Mouse (Mus musculus) lung, postnatal 10 days (tissue): ENCODE measurements at regions not wholly inside any gene's neighbourhood (a gene's known extent, or its start where the extent isn't known, plus 50 kb on each side); places are given as distances from the start of the nearest gene placed in this dataset.
A peak's percentile ranks its signal among the peaks of the same experiment; 100 is the strongest.
"Not testable (repeated sequence)": the region's sequence is repeated elsewhere in the genome, so short reads cannot be mapped to it uniquely, and the experiment has no call there.

Experiments
- DNase-seq: peaks from one replicate; pipeline ENCODE4 v3.0.0; 2021

DNA sequence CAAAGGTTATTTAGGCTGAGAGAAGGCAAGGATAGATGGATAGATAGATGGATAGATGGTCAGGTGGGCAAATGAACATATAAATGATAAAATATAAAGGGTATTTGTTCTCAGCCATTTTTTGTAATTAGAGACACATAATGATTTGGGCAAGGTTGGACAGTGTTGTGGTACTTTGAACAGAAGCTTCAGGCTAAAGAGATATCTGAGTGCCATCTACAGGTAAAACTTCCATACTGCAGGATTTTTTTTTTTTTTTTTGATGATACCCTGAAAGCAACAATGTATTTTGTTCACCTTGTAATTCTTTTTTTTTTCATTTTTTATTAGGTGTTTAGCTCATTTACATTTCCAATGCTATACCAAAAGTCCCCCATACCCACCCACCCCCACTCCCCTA, 110.1 kb upstream of the Trabd2b start:
- DNase-seq, result no peak

DNA sequence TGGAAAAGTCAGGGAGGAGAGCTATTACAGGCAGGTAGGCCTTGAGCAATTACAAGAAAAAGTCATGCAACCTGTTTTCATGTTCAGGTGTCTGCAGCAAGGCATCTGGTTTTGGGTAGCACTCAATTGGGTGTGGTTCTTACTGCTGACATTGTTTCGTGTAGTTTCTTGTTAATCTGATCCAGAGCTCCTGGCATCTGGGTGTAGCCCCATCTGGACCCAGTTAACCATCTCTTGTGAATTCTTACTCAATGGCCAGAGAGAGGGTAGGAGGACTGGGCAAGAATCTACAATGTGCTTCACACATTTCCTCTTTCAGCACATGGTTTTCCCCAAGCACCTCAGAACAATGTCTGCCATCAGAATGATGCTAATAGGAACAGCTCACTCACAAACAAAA, 108.0 kb upstream of the Trabd2b start:
- DNase-seq, result not testable (repeated sequence)

DNA sequence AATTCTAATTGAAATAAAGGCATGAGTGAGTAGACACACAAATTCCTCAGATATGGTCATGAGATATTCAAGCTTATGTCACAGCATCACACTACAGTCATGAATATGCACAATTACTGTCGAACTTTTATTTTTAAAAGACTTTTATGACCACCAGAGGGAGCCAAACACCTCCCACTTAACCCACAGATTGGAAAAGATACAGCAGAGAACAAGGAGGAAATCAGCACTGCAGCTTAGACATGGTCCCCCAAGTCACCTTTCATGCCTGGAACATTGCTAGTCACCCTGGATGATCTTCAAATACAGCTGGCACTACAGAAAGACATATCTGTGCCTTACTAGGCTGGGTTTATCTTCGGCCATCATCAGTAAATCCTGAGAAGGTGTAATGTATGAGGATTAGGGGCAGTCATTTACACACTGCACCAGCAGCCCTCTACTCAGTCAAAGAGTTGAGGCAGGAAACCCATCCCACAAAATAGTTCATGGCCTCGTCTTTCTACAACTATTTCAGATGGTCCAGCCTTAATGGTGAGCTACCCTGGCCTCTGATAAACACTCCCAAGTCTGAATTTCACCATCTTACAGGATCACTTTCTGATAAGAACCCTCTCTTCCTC, 106.0 kb upstream of the Trabd2b start:
- DNase-seq, result peak; percentile 36

DNA sequence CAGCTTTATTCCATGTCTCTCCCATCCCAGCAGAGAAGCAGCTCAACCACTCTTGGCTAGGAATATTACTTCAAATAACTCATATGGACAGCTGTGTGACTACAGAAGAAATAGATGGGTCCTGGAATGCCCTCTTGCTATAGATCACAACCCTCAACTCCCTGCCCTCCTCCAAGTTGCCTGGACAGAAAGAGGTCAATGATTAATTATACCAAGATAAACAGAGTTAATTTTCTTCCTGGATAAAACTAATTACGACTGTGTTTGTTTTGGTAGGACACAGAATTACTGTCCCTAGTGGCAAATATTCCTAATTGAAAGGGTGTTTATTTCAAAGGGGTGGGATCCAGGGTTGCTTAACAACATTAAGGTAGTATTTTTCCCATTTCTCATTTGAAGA, 101.9 kb upstream of the Trabd2b start:
- DNase-seq, result no peak

DNA sequence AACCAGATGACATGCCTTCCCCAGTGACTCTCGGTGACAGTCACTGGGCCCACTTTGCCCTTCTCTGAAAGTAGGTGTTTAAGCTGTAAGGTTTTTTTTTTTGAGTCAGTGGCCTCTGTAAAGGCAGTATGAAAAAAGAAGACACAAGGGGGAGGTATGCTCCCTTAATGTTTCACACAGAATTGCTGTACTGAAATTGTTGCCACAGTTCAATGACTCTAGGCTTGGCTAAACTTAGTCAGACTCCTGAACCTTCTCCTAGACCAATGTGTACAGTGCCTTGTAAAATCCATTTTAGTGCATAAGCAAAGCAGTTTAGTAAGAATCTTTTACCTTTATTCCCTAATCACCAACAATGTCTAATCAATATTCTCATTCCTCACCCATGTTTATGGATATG, 99.0 kb upstream of the Trabd2b start:
- no peak for DNase-seq

DNA sequence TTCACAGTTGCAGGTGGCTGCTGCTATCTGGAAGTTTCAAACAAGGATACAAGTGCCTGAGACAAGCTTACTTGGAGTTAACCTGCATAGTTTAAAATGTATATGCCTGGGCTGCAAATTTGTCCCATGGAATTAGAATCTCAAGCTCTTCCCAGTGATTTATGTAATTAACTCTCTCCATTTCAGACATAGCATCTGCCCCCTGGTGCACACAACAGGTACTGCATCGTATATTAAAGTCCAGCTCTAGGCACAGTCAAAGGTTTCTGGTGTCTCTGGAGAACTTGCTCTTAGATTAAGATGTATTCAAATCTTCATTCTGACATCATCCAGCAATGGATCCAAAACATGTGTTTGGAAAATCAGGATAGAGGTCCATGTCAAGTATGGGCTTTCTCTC, 98.0 kb upstream of the Trabd2b start:
- peak; percentile 23 for DNase-seq

DNA sequence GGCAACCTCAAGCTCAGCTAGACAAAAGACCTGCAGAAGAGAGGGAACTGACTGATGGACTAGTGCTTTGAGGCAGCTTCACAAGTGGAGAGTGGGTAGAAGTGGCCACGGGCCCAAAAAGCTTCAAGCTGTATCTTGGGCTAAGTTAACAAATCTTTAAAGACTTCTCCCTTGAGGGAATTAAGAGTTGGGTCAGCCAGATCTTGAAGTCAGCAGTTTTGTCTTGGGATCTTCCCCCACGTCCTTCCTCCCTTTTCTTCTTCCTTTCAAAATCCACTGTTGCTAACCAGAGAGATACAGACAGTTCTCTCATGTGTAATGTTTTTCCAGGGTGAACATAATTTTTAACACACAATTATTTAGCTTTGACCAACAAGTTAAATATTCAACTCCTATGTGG, 91.5 kb upstream of the Trabd2b start:
- DNase-seq, result peak; percentile 3

DNA sequence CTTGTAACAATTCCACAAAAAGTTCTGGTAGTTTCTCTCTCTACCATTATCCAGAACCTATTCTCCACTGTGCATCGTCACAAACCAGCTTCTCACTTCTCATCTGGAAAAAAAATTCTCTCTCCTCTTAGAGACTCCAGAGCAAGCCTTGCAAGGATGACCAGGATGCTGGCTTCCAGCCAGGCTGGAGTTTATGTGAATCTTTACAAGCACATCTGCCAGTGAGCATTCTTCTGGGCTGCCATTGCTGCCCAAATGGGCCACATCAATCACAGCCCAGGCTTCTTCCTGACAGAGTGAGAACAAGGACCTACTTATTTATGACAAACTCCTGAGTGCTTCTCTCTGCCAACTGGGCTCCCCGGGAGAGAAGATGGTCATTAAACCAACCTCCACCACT, 91.0 kb upstream of the Trabd2b start:
- DNase-seq, result peak; percentile 25

DNA sequence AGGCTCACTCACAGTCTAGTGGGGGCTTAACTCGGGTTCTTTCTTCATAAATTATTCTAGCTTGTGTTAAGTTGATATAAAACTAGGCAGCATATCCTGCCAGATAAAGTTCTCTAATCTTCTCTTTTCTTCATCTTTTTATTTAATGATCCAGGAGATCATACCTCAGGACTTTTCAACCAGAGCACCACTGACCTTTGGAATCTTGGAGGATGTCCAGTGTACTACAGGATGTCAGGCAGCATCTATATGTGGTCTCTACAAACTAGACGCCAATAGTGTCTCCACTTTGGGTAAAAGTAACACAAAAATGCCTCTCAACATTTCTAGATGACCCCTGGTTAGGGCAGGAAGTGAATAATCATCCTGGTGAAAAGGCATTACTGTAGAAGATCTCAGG, 89.4 kb upstream of the Trabd2b start:
- DNase-seq, result no peak

DNA sequence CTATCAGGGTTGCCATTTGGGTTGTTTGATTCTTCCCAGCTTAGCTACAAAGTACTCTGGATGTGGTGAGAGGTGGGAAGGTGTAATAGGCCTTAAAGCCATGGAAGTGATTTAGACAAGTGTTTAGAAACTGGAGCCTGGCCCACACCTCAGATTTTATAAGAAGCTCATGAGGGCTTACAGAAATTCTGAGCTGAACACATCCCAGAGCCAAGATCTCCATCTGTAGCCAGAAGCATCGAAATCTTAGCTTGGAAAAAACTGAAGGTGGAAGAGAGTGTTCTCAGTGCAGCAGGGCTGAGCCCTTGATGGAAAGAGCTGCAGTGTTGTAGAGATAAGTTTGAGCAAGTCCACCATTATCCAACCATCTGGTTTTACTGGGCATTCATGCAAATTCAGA, 86.4 kb upstream of the Trabd2b start:
- no peak for DNase-seq

DNA sequence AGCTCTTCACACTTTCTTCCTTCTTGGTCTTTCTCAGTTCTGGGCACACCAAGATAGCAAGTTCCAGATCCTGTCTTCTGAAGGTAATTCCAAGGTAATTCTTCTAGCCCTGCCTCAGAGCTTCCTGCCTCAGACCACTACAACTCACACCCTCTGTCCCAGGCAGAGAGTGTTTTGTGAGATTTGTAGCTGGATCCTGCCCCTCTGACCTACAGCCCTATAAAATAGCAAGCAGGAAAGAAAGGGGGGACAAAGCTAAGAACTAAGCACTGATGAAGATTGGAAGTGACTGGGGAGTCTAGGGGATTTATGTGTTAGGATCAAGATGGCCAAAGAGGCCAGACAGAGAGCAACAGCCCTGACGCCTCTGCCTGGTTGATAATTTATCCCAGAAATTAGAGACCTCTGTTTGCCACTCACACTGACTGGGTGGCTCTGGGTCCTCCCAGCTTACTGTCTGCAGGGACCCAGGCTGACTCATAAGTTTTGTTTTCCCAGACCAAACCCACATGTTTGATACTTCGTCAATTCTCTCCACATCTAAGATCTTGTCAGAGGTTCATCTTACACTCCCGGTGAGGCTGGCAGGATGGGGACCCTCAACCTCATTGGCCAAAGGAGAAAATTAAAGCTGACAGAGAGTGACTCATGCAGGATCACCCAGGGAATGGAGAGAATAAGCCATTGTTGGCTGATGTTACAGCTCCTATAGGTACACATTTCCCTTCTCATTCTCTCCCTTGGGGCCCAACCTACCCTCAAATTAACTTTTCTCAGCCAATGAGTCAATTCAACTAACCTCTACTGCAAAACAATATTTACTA, 84.8 kb upstream of the Trabd2b start:
- no peak for DNase-seq

DNA sequence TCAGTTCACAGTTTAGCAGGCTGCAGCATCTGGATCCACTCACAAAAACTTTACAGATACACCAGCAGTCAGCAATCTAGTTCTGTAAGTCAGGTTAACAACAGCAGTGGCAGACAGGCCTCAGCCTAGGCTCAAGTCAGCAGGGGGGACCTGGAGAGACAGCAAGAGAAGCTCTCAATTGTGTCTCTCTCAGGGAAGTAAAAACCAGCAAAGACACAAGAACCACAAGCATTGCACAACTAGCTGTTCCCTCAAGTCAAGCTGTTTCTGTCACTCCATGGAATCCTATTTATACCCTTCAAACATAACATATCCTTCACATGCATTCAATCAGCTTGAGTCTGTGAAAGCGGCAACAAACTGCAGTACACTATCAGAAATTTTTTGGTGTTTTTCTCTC, 76.5 kb upstream of the Trabd2b start:
- no peak for DNase-seq

DNA sequence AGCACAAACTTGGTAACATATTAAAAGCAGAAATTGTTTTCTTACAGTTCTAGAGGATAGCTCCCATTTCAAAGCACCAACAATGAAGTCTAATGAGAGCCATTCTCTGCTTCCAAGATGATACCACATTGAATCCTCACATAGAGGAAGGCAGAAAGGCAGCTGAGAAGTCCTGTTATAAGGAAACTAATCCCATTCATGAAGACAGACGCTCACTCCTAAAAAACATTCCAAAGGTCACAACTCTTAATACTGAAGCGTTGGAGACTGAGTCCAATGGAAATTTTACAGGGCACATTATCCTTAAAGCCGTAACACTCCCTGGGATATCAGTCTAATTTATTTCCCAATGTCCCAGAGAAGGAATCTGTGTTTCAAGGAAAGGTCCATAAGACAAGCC, 75.4 kb upstream of the Trabd2b start:
- no peak for DNase-seq

DNA sequence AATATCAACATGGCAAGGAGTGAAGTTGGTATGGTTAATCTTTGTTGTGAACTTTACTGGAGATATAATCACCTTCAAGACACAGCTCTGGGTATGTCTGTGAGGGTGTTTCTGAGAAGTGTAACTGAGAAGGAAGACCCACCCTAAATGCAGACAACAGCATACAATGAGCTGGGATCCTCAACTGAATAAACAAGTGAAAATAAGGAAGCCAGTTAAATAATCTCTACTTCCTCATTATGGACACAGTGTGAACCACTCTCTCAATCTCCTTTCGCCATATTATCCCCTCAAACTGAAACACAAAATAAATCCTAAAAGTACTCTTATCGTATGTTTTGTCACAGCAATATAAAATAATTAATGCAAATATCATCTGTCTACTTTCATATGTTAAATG, 71.7 kb upstream of the Trabd2b start:
- DNase-seq, result no peak

DNA sequence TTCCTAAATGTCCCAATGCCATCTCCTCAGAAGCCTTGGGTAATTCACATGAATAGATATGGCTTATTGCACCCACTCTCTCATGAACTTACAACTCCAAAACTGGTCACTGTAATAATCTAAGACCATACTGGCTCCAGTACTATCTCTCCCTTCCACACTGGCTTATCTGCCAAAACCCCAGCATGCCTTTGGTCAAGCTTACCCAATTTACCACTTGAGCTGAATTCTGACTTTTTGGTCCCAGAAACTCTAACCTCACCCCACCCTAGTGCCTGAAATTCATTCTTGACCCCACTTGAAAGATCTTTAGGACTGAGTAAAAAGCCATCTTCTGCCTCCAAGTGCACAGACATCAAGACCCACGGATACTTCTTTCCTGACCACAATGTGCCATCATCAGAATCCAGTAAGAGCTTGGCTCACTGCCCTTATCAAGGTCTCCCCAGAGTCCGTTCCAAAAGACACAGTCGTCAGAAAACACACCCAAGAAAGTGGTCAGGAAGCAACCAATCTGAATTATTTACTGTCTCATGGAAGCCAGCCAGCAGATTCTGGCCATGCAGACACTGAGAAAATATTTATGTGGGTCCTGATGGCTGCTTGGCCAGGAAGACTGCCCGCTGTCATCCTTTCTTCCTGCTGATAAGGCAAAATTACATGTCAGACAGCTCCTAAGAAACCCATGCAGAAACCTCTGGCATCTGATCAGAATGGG, 70.3 kb upstream of the Trabd2b start:
- peak; percentile 50 for DNase-seq

DNA sequence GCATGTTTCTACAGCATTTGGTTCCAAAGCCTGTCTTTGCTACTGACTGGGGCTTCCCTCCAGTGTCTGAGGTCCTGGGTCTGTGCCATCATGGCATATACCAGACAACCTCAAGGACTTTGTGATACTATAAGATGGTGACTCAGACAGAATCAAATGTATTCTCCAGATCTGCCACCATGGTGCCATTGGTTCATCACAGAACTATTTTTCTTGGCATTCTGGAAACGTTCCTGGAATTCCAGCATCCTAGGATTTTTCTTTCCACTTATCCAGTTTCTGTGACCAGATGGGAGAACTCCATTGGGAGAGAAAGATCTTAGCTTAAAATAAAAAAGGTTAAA, 69.8 kb upstream of the Trabd2b start:
- DNase-seq, result no peak

DNA sequence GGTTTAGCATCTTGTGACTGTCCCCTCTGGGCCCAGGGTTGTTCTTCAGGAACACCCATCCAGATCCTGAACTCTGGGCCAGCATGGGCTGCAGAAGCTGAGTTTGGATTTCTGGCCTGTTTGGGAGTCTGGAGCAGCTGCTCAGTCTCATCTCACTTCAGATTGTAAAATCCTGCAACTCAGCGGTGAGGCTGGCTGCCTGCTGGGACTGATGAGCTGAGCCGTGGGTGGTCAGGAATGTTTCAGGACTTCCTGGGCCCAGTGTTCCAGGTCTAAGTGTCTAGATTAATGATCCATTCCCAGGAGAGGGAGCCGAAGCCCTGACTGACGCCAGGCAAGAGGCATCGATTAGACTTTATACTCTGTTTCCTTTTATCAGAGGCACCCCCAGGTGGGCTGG, 66.7 kb upstream of the Trabd2b start:
- DNase-seq, result peak; percentile 50

DNA sequence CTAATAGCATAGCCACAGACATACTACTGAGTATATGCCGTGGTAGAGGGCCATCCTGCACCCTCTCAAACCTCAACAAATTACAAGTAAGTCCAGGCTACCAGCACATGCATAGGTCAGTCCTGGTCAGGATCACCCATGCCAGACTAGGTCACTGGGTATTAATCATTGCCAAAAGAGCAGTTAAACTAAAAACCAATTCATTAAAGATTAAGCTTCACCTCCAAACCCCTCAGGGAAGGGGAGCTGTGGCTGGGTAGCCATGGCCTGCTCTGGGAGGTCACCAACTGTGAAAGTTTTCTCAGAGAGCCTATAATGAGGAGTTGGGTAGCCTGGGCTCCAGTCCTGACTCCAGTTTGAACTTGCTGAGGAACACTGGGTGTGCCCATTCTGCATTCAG, 61.4 kb upstream of the Trabd2b start:
- no peak for DNase-seq

DNA sequence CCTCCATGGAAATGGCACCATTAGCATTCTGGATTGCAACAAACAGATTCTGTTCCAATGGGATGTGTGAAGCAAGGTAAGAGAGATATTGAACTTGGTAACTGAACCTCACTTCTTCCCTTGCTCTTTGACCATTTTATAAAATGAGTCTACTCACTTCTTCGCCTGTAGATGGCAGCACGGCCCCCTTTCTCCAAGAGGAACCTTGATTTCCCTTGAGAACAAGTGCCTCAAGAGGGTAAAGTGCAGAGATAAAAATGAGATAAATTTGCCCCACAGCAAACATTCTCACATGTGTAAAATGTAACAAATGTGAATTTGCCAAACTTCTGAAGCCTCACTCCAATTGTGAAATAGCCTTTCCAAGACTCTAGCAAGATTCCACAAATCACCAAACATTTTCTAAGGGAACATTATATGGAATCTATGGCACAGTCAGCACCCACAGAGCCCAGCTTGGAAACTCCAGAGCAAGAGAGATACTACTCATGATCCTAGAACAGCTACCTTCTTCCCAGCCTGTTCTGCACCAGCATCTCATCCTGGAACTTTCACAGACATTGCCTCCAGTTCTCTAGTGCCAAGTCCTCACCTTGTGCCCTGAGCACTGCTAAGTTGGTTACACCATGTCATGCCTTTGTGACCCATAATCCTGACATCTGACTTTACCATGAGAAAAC, 60.3 kb upstream of the Trabd2b start:
- peak; percentile 61 for DNase-seq

DNA sequence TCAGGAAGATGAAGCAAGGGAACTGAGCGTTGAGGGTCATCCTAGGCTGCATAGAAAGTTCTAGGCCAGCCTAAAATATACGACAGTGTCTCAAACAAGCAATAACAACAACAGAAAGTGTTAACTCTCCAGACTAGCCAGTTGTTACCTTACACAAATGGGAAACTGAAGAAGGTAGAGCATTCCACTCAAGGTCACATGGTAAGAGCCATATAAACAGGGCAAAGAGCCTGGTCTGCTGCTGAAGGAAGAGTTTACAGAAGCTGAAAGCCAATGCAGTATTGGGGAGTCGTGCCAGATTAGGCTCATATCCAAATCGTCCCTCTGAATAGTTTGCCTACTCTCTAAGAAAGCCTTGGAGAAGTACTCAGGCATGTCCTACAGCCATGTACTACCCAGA, 59.6 kb upstream of the Trabd2b start:
- no peak for DNase-seq

DNA sequence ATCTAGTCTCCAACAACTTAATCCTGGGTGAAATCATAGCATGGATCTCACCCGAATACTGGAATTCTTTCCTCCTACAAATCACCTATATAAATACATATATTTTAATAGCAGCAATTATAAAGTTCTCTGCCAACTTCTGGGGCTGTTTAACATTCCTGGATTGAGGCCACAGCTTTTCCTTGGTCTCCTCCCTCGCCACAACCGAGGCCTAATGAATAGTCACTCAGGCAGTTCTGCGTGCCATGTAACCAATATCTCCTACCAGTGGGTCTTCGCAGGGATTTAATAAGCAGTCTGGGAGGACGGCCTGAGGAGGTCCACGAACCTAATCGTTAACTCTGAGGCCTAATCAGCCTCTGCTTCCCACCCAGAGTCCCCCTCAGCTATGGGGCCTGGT, 56.9 kb upstream of the Trabd2b start:
- DNase-seq, result no peak

DNA sequence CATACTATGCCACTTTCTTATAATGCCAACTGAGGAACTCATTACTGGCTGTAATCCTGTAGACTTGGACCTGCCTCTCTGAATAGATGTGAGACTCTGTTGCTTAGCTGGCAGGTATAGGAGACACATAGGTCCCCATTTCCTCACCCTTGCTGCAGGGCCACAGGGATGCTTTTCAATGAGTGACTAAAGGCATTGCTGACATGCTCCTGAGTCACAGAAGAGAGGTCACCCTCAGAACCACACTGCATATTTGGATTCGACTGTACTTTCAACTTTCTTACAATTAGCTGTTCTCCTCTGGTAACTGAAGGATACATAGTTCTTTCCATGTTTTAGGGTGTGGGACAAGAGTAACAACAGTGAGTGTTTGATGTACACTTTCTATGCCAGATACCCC, 55.2 kb upstream of the Trabd2b start:
- no peak for DNase-seq

DNA sequence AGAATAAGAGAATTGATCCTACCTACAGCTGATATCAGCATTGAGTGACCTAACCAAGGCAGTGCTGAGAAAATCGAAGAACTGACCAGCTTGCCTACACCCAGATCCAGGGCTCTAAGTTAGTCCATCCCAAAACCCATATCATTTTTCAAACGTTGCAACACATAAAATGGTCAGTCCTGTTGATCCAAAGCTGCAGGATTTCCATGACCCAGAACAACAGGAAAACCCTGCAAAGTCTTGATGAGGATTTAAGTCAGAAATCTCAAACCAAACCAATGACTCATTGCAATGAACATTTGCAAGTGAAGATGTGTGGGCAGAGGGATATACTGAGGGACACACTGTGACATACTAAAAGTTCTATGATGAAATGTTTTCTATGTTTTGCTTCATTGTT, 53.5 kb upstream of the Trabd2b start:
- DNase-seq, result no peak
